Mouse (Mus musculus) forebrain, postnatal 0 days (tissue): ENCODE results near the gene Sox6. TPM values are rescaled to one million over a fixed set of nuclear protein-coding genes. Genes with fewer than 3 reads are reported as not detected.
A peak's percentile ranks its signal among the peaks of the same experiment; 100 is the strongest.

Experiments
- ATAC-seq: fragments of 200-750 bp; cut with Nextera tagmentation; 2 replicates; pipeline ENCODE4 v1.8.0; 2017; ENCODE audit warnings: mild to moderate bottlenecking, moderate library complexity
- DNase-seq: peaks from one replicate; pipeline ENCODE4 v3.0.0-alpha.2; 2015
- H3K27ac ChIP-seq: fragments of 300-500 bp; sonication (generic); 2 replicates; pipeline ENCODE4 v1.5.1; 2014; ENCODE audit warnings: low read depth, mild to moderate bottlenecking, antibody characterized with exemption, low read length, moderate library complexity, mixed read lengths
- H3K27me3 ChIP-seq: fragments of 300-500 bp; sonication (generic); 2 replicates; pipeline ENCODE4 v1.6.1; 2014; ENCODE audit warnings: mild to moderate bottlenecking, low read length, mixed read lengths; ENCODE audit not compliant: insufficient read depth
- H3K36me3 ChIP-seq: fragments of 300-500 bp; sonication (generic); 2 replicates; pipeline ENCODE4 v1.6.1; 2014; ENCODE audit warnings: mild to moderate bottlenecking, moderate library complexity; ENCODE audit not compliant: insufficient read depth
- H3K4me1 ChIP-seq: fragments of 300-500 bp; sonication (generic); 2 replicates; pipeline ENCODE4 v1.6.1; 2014; ENCODE audit warnings: antibody characterized with exemption; ENCODE audit not compliant: insufficient read depth
- H3K4me2 ChIP-seq: fragments of 300-500 bp; sonication (generic); 2 replicates; pipeline ENCODE4 v1.6.1; 2014; ENCODE audit warnings: low read depth, mild to moderate bottlenecking, moderate library complexity
- H3K4me3 ChIP-seq: fragments of 300-500 bp; sonication (generic); 2 replicates; pipeline ENCODE4 v1.5.1; 2014; ENCODE audit warnings: low read depth, low read length, mixed read lengths
- H3K9ac ChIP-seq: fragments of 300-500 bp; sonication (generic); 2 replicates; pipeline ENCODE4 v1.6.1; 2014; ENCODE audit warnings: mild to moderate bottlenecking
- H3K9me3 ChIP-seq: fragments of 300-500 bp; sonication (generic); 2 replicates; pipeline ENCODE4 v1.6.1; 2016; ENCODE audit warnings: low read length
- CTCF ChIP-seq: sonication (generic); IDR thresholded peaks from 2 replicates; pipeline ENCODE4 v1.5.1; 2016; ENCODE audit warnings: antibody characterized with exemption, control low read depth, low read depth
- WGBS: fragments of 180-500 bp; shearing (Covaris S2); extraction: QIAGEN DNeasy Blood & Tissue Kit; methylation state at CpG from one replicate; pipeline ENCODE4 v1.1.7; 2014; 5-methylcytosine and 5-hydroxymethylcytosine counted together
- polyA plus RNA-seq: library from polyadenylated mRNA; unstranded; fragments of >200 nt; fragmentation: Nextera tagmentation; extraction: Ambion mirVana; gene quantifications from 2 replicates; pipeline ENCODE4 v1.2.1, GENCODE M21; 2015
- total RNA-seq: library from RNA; depleted of rRNA; stranded (reverse); fragments of >200 nt; gene quantifications from 2 replicates; pipeline ENCODE4 v1.2.3, GENCODE M21; 2014

The Sox6 gene
- total and polyA plus RNA-seq, 2 experiments from 2014 or later = 46.2 to 64.7 TPM

- Histone ChIP-seq H3K4me3 (no peak overlapping the region), H3K27me3 (no peaks in the 10 kb centered on the region), H3K9ac (no peak overlapping the region), H3K4me1 (no peaks in the 10 kb centered on the region), H3K9me3 (no peaks in the 10 kb centered on the region), H3K36me3 (no peaks in the 10 kb centered on the region), H3K27ac (no peak overlapping the region), H3K4me2 (no peak overlapping the region)
- ATAC-seq = no peak
- DNase-seq = no peak
- 69% methylated on average over 1 of the region's 1 CpGs for WGBS
- TF ChIP-seq CTCF = no peak
Measured at GRCm38 (mm10) chr7:115758172-115758571, 280.4 kb downstream of the Sox6 start.

GRCm38 (mm10) chr7:115755272-115755671, 283.3 kb downstream of the Sox6 start:
- WGBS = 29% methylated on average over 4 of the region's 4 CpGs
- Histone ChIP-seq H3K4me2 (no peak overlapping the region), H3K9ac (no peak overlapping the region), H3K27ac (no peak overlapping the region), H3K4me1 (no peaks in the 10 kb centered on the region; the same call in 1 of the 2 replicates), H3K9me3 (no peaks in the 10 kb centered on the region), H3K4me3 (no peak overlapping the region), H3K36me3 (no peaks in the 10 kb centered on the region), H3K27me3 (no peaks in the 10 kb centered on the region)
- no peak for DNase-seq
- ATAC-seq = no peak
- TF ChIP-seq CTCF = no peak

- ATAC-seq = no peak
- no peak overlapping the region for H3K9ac ChIP-seq
- no peak for TF ChIP-seq CTCF
- WGBS = 72% methylated on average over 7 of the region's 7 CpGs
- no peak overlapping the region for H3K27ac ChIP-seq
- no peaks in the 10 kb centered on the region; the same call in 1 of the 2 replicates for H3K4me1 ChIP-seq
- no peaks in the 10 kb centered on the region for H3K9me3 ChIP-seq
- no peaks in the 10 kb centered on the region for H3K27me3 ChIP-seq
- DNase-seq = no peak
- H3K4me2 ChIP-seq = no peak overlapping the region
- no peaks in the 10 kb centered on the region for H3K36me3 ChIP-seq
- H3K4me3 ChIP-seq = no peak overlapping the region
Measured at GRCm38 (mm10) chr7:115754216-115754615, 284.4 kb downstream of the Sox6 start.

- no peak for TF ChIP-seq CTCF
- peak; percentile 57 for DNase-seq
- peak; percentile 54; the same call in 1 of the 2 replicates for ATAC-seq
- no peaks in the 10 kb centered on the region for H3K36me3 ChIP-seq
- H3K4me2 ChIP-seq = peak overlapping the region; percentile 26
- no peak overlapping the region for H3K4me3 ChIP-seq
- WGBS = 10% methylated on average over 5 of the region's 5 CpGs
- H3K9ac ChIP-seq = no peak overlapping the region
- no peaks in the 10 kb centered on the region for H3K27me3 ChIP-seq
- H3K4me1 ChIP-seq = no peaks in the 10 kb centered on the region; the same call in 1 of the 2 replicates
- H3K27ac ChIP-seq = no peak overlapping the region
- H3K9me3 ChIP-seq = no peaks in the 10 kb centered on the region
Measured at GRCm38 (mm10) chr7:115752121-115752634, 286.4 kb downstream of the Sox6 start.

- H3K27ac ChIP-seq = no peak overlapping the region
- DNase-seq = no peak
- no peaks in the 10 kb centered on the region for H3K27me3 ChIP-seq
- no peaks in the 10 kb centered on the region for H3K9me3 ChIP-seq
- H3K36me3 ChIP-seq = no peaks in the 10 kb centered on the region
- H3K4me2 ChIP-seq = no peak overlapping the region
- no peaks in the 10 kb centered on the region; the same call in 1 of the 2 replicates for H3K4me1 ChIP-seq
- no peak overlapping the region for H3K4me3 ChIP-seq
- no peak for ATAC-seq
- no peak for TF ChIP-seq CTCF
- no peak overlapping the region for H3K9ac ChIP-seq
- WGBS = 21% methylated on average over 3 of the region's 3 CpGs
Measured at GRCm38 (mm10) chr7:115751083-115751482, 287.5 kb downstream of the Sox6 start.

GRCm38 (mm10) chr7:115750275-115750825, 288.2 kb downstream of the Sox6 start:
- Histone ChIP-seq H3K9me3 (no peaks in the 10 kb centered on the region), H3K9ac (no peak overlapping the region), H3K36me3 (no peaks in the 10 kb centered on the region), H3K27ac (no peak overlapping the region), H3K4me3 (no peak overlapping the region), H3K27me3 (no peaks in the 10 kb centered on the region), H3K4me1 (no peaks in the 10 kb centered on the region; the same call in 1 of the 2 replicates), H3K4me2 (no peak overlapping the region)
- 43% methylated on average over 8 of the region's 8 CpGs for WGBS
- no peak for TF ChIP-seq CTCF
- DNase-seq = no peak
- no peak for ATAC-seq

- no peaks in the 10 kb centered on the region for H3K36me3 ChIP-seq
- DNase-seq = no peak
- TF ChIP-seq CTCF = no peak
- no peaks in the 10 kb centered on the region for H3K27me3 ChIP-seq
- no peak for ATAC-seq
- H3K27ac ChIP-seq = no peak overlapping the region
- WGBS = 67% methylated on average over 7 of the region's 7 CpGs
- H3K9me3 ChIP-seq = no peaks in the 10 kb centered on the region
- no peak overlapping the region for H3K9ac ChIP-seq
- H3K4me2 ChIP-seq = no peak overlapping the region
- H3K4me1 ChIP-seq = no peaks in the 10 kb centered on the region; the same call in 1 of the 2 replicates
- no peak overlapping the region for H3K4me3 ChIP-seq
Measured at GRCm38 (mm10) chr7:115747541-115747940, 291.1 kb downstream of the Sox6 start.
